Mouse (Mus musculus): ENCODE data around the gene D430042O09Rik.

D430042O09Rik gene

DNA sequence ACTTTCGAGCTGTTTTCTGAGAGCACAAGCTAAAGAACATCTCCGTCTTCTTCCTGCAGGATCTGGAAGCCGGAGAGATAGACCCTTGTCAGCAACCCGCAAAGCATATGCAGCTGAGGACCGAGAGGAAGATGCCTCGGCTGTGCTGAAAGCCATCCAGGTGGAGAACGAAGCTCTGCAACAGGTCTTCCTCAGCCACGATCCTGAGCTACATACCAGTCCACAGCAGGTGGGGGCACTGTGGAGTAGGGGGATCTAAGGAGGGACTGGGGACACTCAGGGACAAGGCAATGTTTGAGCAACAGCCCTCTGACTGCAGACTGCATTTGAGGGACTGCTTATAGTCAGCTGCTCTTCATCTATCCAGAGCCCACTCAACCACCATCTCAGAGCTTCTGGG is 105.0 kb downstream of the D430042O09Rik start:
- no peak for DNase-seq (ENCODE audit: low spot score in 2 of 2)

DNA sequence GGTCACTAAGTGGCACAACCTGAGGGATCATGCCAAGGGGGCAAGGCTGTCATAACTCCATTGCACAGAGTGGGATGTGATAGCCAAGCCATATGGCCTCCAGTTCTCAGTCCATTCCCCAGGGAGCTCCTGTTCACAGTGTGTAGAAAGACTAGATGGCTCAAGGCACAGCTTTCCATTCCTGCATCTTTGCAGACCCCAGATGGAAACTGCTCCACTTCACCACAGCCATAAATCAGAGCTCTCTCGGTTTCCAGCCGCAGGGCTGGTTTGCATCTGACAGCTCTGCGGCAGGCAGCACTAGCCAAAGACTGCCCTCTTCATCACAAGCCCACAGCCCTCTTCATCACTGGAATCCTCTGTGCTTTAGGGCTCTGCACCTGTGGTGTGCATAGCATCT is 108.0 kb downstream of the D430042O09Rik start:
- peak in 1 of 2 experiments; percentile 18 for DNase-seq (ENCODE audit: low spot score in 2 of 2)

DNA sequence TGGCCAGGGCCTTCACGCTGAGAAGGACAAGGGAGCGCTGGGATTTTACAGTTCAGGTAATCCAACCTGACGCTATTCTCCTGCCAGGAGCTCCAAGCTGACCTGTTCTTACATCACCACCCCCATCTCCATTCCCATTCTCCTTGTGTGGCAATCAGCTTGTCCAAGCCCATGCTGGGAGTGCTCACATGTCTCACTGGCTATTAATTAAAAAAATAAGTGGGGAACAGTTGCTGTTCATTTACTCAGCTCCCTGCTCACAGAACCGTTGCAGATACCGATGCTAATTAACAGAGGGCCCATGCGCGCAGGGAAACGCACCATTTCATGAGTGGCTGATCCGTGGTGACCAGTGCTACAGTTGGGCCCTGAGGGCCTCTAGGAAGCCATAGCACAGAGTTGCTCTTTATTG is 110.6 kb downstream of the D430042O09Rik start:
- DNase-seq (ENCODE audit: low spot score in 2 of 2), result no peak

DNA sequence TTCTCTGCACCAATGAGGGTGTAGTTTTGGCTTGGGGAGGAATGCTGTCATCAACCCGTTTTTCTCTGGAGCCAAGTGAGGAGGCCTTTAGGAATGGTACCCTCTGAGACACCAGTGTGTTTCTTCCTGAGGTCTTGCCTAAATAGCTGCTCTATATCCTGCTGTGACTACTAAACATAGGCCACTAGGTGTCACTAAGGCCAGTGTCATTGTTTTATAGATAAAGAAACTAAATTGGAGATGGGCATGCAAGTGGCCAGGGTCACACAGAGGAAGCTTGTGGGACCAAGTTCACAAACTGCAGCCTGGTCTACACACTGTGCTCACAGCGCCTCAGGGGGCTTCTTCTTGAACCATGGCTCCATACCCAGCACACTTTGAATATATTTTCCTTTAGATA is 112.5 kb downstream of the D430042O09Rik start:
- no peak for DNase-seq (ENCODE audit: low spot score in 2 of 2)

DNA sequence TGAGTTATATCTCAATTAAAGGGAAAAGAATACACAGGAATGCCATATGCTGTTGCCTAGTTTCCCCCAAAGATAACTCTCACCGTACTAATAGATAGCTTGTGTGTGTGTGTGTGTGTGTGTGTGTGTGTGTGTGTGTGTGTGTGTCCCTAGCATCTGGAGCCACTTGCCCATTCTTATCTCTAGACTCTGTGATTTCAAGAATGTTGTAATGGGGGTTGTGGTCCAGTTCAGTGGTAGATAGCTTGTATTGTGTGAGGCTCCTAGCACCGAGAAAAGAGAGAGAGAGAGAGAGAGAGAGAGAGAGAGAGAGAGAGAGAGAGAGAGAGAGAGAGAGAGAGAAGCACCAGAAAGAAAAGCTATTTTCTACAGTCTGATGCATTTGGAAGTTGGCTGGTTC is 118.7 kb downstream of the D430042O09Rik start:
- no peak for DNase-seq (ENCODE audit: low spot score in 2 of 2)

DNA sequence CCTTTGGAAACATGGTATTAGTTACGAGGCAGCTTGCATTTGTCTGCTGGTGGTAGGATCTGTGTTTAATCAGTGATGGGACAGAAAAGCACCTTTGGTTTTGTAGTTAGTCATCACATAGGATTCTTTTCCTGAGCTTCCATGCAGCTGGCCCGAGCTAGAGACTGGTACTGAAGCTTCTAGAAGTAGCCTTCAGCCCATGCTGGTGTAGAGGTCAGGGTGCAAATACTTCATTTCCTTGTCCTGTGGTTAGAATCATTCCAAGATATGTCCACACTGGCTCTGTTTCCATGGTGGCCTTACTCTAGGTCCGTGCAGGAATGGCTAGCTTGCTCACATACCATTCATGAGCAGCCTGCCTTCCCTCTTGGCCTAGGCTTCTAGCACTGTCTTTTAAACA is 119.2 kb downstream of the D430042O09Rik start:
- no peak for DNase-seq (ENCODE audit: low spot score in 2 of 2)

DNA sequence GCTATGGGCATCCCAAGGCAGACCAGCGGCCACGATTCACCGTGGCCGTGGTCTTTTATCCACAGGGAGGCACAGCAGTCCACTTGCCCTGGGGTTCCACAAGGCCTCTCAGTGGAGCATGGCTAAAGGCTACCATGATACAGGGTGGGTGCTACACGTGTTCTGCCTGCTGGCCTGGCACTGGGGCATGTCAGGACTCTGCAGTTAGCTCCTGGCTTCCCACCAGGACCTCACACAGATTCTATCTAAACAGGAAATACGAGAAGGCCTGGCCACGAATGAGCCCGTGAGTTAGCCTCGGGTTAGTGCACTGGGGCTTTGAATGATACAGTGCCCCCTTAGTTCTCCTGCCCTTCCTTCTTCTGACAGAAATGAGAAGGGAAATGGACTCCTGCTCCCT is 119.7 kb downstream of the D430042O09Rik start:
- no peak for DNase-seq (ENCODE audit: low spot score in 2 of 2)

DNA sequence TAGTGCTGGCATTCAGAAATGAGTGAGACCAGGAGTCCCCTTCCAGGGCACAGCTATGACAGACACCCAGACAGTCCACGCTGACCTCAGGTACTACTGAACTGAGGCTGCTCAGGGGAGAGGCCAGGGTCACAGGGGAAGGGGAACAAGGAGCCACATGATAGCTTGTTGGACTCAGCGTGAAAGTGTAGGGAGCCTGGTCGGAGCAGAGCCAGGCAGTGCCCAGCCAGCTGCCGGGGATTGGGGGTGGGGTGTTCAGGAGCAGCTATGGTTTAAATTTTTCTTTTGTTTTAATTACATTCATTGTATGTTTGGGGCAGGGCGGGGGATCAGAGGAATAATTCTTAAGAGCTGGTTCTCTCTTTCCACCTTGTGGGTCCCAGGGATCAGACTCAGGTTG is 120.9 kb downstream of the D430042O09Rik start:
- DNase-seq (ENCODE audit: low spot score in 2 of 2), result no peak

DNA sequence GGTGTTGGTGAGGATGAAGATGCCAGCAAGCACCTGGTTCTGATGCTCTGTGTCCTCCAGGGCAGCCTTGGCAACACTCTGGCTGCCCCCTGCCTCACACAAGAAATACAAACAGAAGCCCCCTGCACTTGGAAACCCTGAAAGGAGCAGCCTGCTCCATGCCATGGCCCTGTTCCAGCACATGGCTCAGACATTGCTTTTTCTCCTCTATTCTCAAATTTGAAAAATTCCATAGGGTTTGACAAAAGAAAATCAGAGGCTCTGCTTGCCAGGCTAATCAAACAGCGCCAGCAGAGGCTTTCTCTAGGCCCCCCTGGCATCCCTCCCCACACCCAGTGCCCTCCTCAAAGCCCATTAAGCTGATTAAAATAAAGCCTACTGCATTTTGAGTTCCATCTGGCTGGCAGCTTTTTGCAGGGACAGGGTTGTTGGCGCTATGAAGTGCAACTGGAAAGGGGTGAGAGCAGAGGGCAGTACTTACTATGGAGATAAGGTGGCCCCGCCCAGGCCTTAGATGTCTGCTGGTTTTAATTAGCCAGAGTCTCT is 121.5 kb downstream of the D430042O09Rik start:
- no peak for DNase-seq (ENCODE audit: low spot score in 2 of 2)

DNA sequence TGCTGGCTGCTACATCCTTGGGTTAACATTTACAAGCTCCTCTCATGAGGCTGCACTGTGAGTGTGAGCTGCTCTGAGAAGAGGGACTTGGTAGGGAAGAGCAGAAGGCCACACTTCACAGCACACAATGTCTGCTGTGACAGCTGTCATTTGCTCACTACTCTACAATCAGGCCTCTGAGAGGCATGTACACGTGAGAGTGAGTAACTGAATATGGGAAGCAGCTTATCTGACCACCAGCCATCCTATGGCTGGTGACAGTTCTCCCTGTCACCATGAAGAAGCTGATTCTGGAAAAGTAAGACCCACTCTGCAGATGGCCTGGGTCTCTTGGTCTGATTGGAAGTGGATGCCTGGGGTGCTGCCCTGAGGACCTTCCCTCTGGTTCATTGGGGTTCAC is 125.1 kb downstream of the D430042O09Rik start:
- no peak for DNase-seq (ENCODE audit: low spot score in 2 of 2)

DNA sequence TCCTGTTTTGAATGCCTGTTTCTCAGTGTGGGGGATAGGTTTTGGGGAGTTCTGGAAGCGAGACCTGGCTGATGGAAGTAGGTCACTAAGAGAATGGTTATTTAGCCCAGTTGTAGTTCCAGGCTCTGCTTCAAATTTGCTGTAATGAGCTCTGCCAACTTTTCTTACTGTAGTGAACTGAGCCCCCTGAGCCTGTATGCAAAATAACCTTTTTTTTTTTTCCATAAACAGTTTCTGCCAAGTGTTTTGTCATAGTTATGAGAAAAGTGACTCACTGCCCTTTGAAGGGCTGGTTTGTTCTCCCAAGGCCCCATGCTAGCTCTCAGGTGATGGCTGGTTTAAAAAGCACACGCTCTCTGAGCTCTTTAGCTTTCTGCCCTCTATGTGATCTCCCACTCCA is 125.8 kb downstream of the D430042O09Rik start:
- no peak for DNase-seq (ENCODE audit: low spot score in 2 of 2)

DNA sequence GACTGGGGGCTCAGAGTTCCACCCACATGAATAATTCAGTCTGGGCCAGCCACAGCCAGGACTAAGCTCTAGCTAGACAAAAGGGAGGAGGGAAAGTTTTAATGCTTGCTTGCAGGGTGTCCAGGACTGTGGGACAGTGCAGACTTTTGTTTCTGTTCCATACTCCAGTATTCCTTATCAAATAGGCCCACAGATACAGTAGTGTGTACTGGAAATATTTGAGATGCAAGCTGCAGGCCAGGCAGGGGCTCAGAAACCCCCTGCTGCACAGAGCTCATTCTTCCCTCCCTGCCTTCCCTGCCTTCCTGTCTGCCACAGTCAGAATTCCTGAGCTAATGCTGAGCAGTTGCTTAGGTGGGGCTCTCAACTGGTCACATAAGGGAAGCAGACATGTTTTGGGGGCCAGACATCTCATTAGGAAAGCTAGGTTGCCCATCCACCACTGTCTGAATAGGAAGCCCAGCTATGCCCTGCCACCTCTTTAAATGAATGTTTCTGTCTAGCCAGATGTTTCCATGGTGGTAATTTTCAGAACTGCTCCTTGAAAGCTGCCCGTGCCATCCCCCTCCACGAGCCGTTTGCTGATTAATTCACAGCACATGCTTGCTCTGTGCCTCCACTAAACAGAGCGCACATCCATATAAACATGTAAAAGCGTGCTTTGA is 130.5 kb downstream of the D430042O09Rik start:
- no peak for DNase-seq (ENCODE audit: low spot score in 2 of 2)

DNA sequence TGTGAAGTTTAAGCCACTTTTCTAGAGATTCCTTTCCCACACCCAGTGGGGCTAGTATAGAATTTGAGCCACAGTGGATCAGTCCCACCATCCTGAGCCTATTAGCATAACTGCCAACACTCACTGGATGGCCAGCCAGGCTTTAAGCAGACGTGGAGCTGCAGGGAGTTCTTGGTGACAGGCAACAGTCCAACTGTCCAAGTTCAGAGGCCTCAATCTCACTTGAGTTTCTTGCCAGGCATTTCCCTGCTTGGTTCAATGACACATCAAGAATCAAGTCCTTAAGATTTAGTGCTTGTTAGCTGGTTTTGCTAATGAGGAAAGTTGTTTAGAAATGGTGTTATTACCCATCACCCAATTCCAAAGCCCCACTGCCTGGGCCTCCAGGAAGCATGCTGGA is 137.9 kb downstream of the D430042O09Rik start:
- no peak for DNase-seq (ENCODE audit: low spot score in 2 of 2)

DNA sequence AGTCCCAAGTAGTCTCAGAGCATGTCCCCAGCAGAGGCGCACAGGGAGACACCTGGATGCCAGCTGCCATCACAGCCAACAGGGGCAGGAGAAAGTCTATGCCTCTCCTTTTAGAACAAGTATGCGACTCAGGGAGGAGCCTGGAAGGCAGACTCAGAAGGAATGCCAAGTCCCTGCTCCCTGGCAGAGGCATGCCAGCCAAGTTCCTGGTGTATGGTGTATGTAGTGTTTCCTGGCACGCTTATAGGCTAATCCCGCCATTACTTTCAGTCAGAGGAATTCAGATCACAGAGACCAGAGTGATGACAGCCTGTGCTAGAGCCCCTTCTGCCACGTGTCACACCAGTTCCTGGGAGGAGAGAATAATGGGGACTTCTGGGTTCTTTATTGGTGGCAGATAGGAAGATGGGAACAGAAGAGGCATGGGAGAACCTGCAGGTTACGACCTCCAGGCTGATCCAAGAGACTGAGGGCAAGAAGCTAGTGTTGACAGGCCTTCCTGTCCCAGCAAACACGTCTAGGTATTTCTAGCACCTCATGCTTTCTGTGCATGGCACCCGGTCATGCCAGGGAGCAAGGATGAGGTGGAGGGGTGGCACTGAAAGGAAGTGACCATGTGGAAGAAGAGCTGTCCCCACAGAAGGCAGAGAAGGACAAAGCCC is 139.3 kb downstream of the D430042O09Rik start:
- DNase-seq (ENCODE audit: low spot score in 2 of 2), result no peak

DNA sequence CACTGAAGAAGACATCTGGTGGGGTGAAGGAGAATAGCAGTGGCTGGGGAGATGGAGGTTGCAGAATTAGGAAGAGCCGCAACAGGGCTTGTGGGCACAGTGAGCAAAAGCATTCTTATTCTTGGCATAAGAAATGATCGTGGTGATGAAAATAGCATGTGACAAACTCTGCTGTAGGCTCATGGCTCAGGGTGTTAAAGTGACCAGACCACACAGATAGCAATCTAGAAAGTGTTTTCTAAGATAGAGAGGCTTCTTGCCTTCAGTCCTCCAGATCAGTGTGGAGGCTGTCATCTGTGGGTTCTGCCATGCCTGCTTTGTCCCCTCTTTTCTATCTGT is 139.8 kb downstream of the D430042O09Rik start:
- DNase-seq (ENCODE audit: low spot score in 2 of 2), result no peak

DNA sequence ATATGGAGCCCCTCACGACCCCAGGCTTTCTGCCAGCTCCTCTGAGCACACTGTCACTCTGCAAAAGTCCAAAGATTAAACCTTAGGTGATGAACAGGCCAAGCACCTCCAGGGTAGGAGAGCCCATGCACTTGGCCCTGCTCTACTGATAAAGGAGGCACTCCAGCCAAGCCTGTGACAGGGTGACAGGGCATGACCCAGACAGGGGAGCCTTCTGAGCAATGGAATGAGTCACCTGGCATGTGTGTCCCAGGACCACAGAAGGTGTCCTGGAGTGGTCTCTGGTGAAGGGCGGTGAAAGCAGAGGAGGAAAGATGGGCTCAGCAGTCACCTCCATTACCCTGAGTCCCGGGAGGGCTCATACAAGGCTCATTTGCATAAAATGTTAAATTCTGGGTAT is 151.9 kb downstream of the D430042O09Rik start:
- DNase-seq (ENCODE audit: low spot score in 2 of 2), result no peak

DNA sequence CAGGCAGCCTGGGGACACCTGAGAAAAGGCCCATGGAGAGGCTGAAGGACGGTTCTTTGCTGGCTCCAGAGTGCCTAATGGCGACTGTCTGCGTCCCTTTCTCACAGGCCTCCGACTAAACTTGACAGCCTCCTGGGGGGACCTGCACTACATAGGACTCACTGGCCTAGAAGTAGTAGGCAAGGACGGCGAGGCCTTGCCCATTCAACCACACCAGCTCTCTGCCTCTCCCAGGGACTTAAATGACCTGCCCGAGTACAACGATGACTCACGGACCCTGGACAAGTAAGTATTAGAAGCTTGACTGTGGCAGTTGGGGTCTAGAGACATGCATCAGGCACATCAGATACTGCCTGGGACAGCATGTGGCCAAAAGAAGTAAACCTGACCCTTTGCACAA is 152.7 kb downstream of the D430042O09Rik start:
- DNase-seq (ENCODE audit: low spot score in 2 of 2), result no peak

DNA sequence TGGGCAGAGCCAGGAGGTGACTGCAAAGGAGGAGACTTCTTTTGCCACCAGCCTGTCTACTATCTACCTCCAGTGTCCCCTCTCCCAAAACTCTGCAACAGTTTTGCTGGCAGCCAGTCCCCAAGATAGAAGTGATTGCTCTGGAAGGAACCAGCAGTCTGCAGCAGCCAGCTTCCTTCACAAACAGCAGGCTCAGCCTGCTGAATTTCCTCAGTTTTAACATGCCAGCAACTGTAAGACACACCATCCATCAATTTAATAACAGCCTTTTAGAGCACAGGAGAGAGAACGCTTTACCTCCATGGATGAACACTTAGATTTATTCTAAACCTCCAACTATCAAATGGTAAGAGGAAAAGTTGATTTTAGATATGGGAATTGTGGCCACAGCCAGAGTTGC is 156.3 kb downstream of the D430042O09Rik start:
- no peak for DNase-seq (ENCODE audit: low spot score in 2 of 2)

DNA sequence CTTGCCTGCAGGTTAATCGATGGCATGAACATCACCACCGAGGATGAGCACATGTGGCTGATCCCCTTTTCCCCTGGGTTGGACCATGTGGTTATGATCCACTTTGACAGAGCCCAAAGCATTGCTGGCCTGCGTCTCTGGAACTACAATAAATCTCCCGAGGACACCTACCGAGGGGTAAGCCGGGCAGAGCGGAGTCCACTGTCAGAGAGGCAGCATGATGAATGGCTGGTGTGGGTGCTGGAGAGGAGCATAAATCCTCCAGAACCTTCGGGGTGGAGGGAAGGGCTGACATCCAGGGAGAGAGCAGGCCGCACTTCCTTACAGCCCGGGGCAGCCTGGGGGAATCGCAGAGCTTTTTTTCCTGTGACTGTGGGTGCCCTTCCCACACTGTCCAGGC is 157.5 kb downstream of the D430042O09Rik start:
- DNase-seq (ENCODE audit: low spot score in 2 of 2), result no peak

DNA sequence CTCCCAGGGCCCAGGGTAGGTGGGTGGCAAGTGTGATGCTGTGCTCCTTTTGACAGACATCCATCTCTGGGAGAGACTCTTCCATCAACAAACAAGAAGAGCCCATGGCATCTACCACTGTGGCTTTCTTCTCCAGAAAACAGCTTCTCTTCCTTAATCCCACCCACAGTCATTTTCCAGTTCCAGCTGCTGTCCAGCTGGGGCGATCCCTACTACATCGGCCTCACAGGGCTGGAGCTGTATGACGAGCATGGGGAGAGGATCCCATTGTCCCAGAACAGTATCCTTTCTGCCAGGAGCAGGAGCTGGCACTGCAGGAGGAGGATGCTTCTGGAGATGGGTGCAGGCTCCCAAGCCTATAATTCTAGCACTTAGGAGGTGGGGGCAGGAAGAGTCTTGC is 160.9 kb downstream of the D430042O09Rik start:
- no peak for DNase-seq (ENCODE audit: low spot score in 2 of 2)

DNA sequence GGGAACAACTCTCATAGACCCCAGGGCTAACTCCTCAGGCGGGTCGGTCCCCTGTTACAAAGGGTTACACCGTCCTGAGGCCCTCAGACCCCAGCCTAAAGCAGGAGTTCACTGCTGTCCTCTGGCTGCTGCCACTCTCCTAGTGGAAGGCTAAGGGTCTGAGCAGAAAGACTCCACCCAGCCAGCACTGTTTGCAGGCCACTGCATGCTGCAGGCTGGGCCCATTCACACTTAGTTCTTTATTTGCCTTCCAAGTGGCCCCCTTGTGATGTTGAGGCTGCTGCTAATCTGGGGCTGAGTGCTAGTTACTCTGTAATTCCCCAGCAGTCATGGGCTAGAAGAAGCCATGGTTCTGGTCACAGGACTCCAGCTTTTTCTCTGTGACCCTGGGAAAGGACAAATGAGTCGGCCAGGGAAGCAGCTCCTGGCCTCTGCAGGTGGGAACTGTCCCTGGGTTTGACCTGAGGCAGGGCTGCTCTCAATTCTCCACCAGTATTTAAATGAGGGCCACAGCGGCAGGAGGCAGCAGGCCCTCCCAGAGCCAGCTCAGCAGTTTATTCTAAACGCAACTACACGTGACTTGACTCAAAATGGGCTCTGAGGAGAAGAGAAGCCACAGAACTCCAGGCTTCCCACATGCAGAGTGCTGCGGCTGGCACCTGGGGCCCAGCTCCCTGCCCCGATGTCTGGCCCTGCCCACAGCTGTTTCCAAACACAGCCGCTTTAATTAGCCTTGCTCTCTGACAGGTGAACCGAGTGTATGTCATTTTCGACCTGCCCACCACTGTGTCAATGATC is 163.9 kb downstream of the D430042O09Rik start:
- no peak for DNase-seq (ENCODE audit: low spot score in 2 of 2)

DNA sequence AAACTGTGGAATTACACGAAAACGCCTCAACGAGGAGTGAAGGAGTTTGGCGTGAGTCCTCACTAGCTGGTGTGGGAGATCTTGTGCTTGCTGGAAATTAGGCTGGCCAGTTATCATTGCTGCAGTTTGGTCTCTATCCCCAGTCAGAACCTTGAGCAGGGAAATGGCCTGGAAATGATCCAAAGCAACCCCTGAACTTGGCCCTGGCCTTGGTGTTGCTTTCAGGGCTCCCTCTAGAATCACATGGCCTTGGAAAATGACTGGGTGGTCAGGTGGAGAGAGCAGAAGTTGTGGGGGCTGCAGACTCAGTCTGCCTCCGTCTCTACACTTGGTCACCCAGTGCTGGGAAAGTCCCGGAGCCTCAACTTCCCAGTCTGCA is 164.5 kb downstream of the D430042O09Rik start:
- no peak for DNase-seq (ENCODE audit: low spot score in 2 of 2)

DNA sequence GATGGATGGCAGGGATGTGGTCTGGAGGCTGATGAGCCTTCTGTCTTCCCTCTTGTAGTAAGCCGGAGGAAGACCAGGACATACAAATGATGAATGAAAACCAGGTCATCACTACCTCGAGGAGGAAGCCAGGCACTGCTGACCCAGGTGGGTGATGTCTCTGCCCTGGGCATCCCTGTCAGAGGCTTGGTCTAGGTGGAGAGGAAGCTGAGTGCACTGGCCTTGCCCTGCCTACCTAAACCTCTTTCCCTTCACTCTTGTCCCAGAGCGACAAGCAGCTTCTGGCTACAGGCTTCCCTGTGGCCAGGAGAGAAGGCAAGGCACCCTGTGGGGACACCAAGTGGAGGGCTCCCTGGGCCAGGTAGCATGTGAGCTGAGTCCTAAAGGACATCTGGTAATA is 165.2 kb downstream of the D430042O09Rik start:
- DNase-seq (ENCODE audit: low spot score in 2 of 2), result no peak

All from cerebellum, postnatal 4 days (tissue).